ENCODE assay signal across 8 mouse cellular contexts in the genomic region with DNA sequence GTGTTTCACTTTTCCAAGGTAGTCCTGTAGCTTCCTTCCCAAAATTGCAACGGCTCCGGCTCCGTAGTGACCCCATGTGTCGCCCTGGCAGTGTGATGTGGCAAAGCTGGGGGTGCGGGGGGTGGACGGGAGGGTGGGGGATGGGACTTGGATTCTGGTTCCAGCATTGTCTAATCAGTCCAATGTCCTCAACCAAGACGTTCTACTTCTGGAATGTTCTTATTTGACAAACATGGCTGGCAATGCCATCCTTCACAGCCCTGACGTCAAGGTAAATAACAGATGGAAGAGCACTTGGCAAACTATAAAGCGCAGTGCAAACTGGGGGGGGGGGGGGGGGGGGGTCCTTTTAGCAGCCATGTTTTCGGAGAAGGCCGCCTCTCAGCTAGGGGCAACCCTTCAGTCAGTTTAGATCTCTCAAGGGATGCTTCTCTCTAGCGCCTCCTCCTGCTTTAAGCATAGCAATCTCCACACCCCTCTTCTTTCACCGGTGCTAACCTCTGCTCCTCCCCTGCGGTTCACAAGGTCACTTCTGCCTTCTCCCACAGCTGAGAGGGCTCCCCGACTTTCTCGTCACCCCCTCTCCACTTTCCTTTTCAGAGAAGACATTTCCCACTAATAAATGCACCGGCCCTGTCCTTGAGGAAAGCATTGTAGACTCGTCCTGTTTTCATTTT. TPM values are rescaled to one million over a fixed set of nuclear protein-coding genes. Genes with fewer than 3 reads are reported as not detected.
A peak's percentile ranks its signal among the peaks of the same experiment; 100 is the strongest.
DNase-seq lines count a peak whose midpoint lies in the region; ATAC-seq lines count a peak whose summit lies in the region.

No protein-coding gene starts in this region.

- peak; percentile 15 for DNase-seq in embryo, embryonic 10 days (ENCODE audit: low spot score)
- no peak for DNase-seq in embryo, embryonic 9.5 days (ENCODE audit: extremely low spot score)
- no peak for DNase-seq in midbrain, embryonic 11.5 days (ENCODE audit: low spot score, missing footprints)
- DNase-seq in gastrocnemius, postnatal 36 days = no peak
- no peak for DNase-seq in cerebellum, adult 11-12 months

- H3K4me2 ChIP-seq in midbrain, embryonic 11.5 days = peak overlapping the region; percentile 11; the same call in 1 of the 2 replicates
- H3K4me2 ChIP-seq in midbrain, embryonic 13.5 days (replicated peaks) = no peak overlapping the region
- peak overlapping the region; percentile 41 for H3K4me2 ChIP-seq in neural tube, embryonic 13.5 days

- H3K27me3 ChIP-seq in midbrain, embryonic 11.5 days (ENCODE audit: control insufficient read depth, insufficient read depth, low read length) = no peaks in the 10 kb centered on the region
- no peaks in the 10 kb centered on the region for H3K27me3 ChIP-seq in midbrain, embryonic 13.5 days
- H3K27me3 ChIP-seq in neural tube, embryonic 13.5 days = no peaks in the 10 kb centered on the region

- H3K4me3 ChIP-seq in midbrain, embryonic 11.5 days (ENCODE audit: low read depth, low read length) = no peak overlapping the region
- no peak overlapping the region for H3K4me3 ChIP-seq in midbrain, embryonic 13.5 days (replicated peaks)
- peak overlapping the region; percentile 4; the same call in 1 of the 2 replicates for H3K4me3 ChIP-seq in neural tube, embryonic 13.5 days

- WGBS in midbrain, embryonic 11.5 days = 46% methylated on average over 17 of the region's 18 CpGs
- WGBS in midbrain, embryonic 13.5 days = 48% methylated on average over 18 of the region's 18 CpGs
- WGBS in neural tube, embryonic 13.5 days = 36% methylated on average over 18 of the region's 18 CpGs

- H3K27ac ChIP-seq in midbrain, embryonic 11.5 days (ENCODE audit: low read depth, low read length) = no peak overlapping the region
- H3K27ac ChIP-seq in midbrain, embryonic 13.5 days = no peak overlapping the region
- H3K27ac ChIP-seq in neural tube, embryonic 13.5 days (replicated peaks) = no peak overlapping the region

- no peaks in the 10 kb centered on the region for H3K36me3 ChIP-seq in midbrain, embryonic 11.5 days (ENCODE audit: control insufficient read depth, insufficient read depth, low read length)
- H3K36me3 ChIP-seq in midbrain, embryonic 13.5 days = no peaks in the 10 kb centered on the region
- H3K36me3 ChIP-seq in neural tube, embryonic 13.5 days = no peaks in the 10 kb centered on the region

- no peaks in the 10 kb centered on the region for H3K9me3 ChIP-seq in midbrain, embryonic 11.5 days (ENCODE audit: control insufficient read depth, low read length)
- H3K9me3 ChIP-seq in midbrain, embryonic 13.5 days = no peaks in the 10 kb centered on the region
- no peaks in the 10 kb centered on the region for H3K9me3 ChIP-seq in neural tube, embryonic 13.5 days

- no peak for ATAC-seq in midbrain, embryonic 11.5 days (ENCODE audit: low FRiP score)
- ATAC-seq in midbrain, embryonic 13.5 days = no peak
- ATAC-seq in inflammation-experienced regulatory T-cells, adult 6 months = peak; percentile 38
- no peak for ATAC-seq in neural tube, embryonic 13.5 days (ENCODE audit: low read depth)

- H3K9ac ChIP-seq in midbrain, embryonic 11.5 days (ENCODE audit: low read length) = no peak overlapping the region
- no peak overlapping the region for H3K9ac ChIP-seq in midbrain, embryonic 13.5 days (replicated peaks)
- no peak overlapping the region for H3K9ac ChIP-seq in neural tube, embryonic 13.5 days

- intact Hi-C loops in gastrocnemius, postnatal 36 days (cut with DNase I) = no loop called here

- H3K4me1 ChIP-seq in midbrain, embryonic 11.5 days (ENCODE audit: control insufficient read depth, insufficient read depth, low read length) = no peaks in the 10 kb centered on the region
- no peaks in the 10 kb centered on the region for H3K4me1 ChIP-seq in midbrain, embryonic 13.5 days (replicated peaks)
- peaks cover 11% of the 10 kb centered on the region; the same call in 1 of the 2 replicates for H3K4me1 ChIP-seq in neural tube, embryonic 13.5 days (replicated peaks)

RNA-seq across cellular contexts. Expression of a gene that starts 29.2 kb away (rescaled TPM):
- 1,283 and 1,438 TPM in 2 replicates for polyA plus RNA-seq in midbrain, embryonic 11.5 days (2014; fragmentation: Nextera tagmentation; extraction: Ambion mirVana)
- polyA plus RNA-seq in midbrain, embryonic 13.5 days (2015; fragmentation: Nextera tagmentation; extraction: Ambion mirVana) = 1,365 and 1,372 TPM in 2 replicates
- 1,000 to 10,000 TPM; 2,056 to 4,231 (median 2,807) TPM for polyA plus RNA-seq in inflammation-experienced regulatory T-cells, adult 6 months (2017; shearing (Covaris generic))
- 1,017 and 1,154 TPM in 2 replicates for polyA plus RNA-seq in neural tube, embryonic 13.5 days (2015; fragmentation: Nextera tagmentation; extraction: Ambion mirVana)
- 100 to 1,000 TPM; 736 to 913 TPM for total RNA-seq in gastrocnemius, postnatal 36 days (2021)

RNA-seq across cellular contexts. Expression of a gene that starts 38.8 kb away (rescaled TPM):
- polyA plus RNA-seq in midbrain, embryonic 11.5 days (2014; fragmentation: Nextera tagmentation; extraction: Ambion mirVana) = 28.9 and 31.1 TPM in 2 replicates
- 9.7 and 11.0 TPM in 2 replicates for polyA plus RNA-seq in midbrain, embryonic 13.5 days (2015; fragmentation: Nextera tagmentation; extraction: Ambion mirVana)
- 1 to 10 TPM in 2 of 3 experiments, not detected in 1; 1.5 to 8.2 TPM for polyA plus RNA-seq in inflammation-experienced regulatory T-cells, adult 6 months (2017; shearing (Covaris generic))
- polyA plus RNA-seq in neural tube, embryonic 13.5 days (2015; fragmentation: Nextera tagmentation; extraction: Ambion mirVana) = 5.1 and 6.0 TPM in 2 replicates
- total RNA-seq in gastrocnemius, postnatal 36 days (2021) = not detected

RNA-seq across cellular contexts. Expression of a gene that starts 54.1 kb away (rescaled TPM):
- 470 and 474 TPM in 2 replicates for polyA plus RNA-seq in midbrain, embryonic 11.5 days (2014; fragmentation: Nextera tagmentation; extraction: Ambion mirVana)
- 369 and 374 TPM in 2 replicates for polyA plus RNA-seq in midbrain, embryonic 13.5 days (2015; fragmentation: Nextera tagmentation; extraction: Ambion mirVana)
- polyA plus RNA-seq in inflammation-experienced regulatory T-cells, adult 6 months (2017; shearing (Covaris generic)) = 100 to 1,000 TPM; 533 to 565 (median 537) TPM
- polyA plus RNA-seq in neural tube, embryonic 13.5 days (2015; fragmentation: Nextera tagmentation; extraction: Ambion mirVana) = 422 and 474 TPM in 2 replicates
- 100 to 1,000 TPM; 256 to 308 TPM for total RNA-seq in gastrocnemius, postnatal 36 days (2021)

RNA-seq across cellular contexts. Expression of a gene that starts 54.2 kb away (rescaled TPM):
- 34.5 and 35.7 TPM in 2 replicates for polyA plus RNA-seq in midbrain, embryonic 11.5 days (2014; fragmentation: Nextera tagmentation; extraction: Ambion mirVana)
- 32.0 and 35.0 TPM in 2 replicates for polyA plus RNA-seq in midbrain, embryonic 13.5 days (2015; fragmentation: Nextera tagmentation; extraction: Ambion mirVana)
- polyA plus RNA-seq in inflammation-experienced regulatory T-cells, adult 6 months (2017; shearing (Covaris generic)) = 10 to 100 TPM; 17.8 to 27.9 (median 21.1) TPM
- 38.5 and 42.2 TPM in 2 replicates for polyA plus RNA-seq in neural tube, embryonic 13.5 days (2015; fragmentation: Nextera tagmentation; extraction: Ambion mirVana)
- total RNA-seq in gastrocnemius, postnatal 36 days (2021) = 1 to 10 TPM; 6.5 to 7.7 TPM
